Mouse (Mus musculus) megakaryocyte progenitor cell, adult 5-6 weeks (primary cell): ENCODE measurements around the gene Cdkn2d. TPM values are rescaled to one million over a fixed set of nuclear protein-coding genes. Genes with fewer than 3 reads are reported as not detected.

Experiments
- ATAC-seq: replicated peaks from 2 replicates; pipeline ENCODE4 v1.8.0; 2016; ENCODE audit warnings: mild to moderate bottlenecking, moderate TSS enrichment, inconsistent platforms; ENCODE audit not compliant: poor library complexity
- total RNA-seq, 2 experiments: library from RNA; stranded (forward) in 1 of 2; stranded (reverse) in 1 of 2; fragments of 157-497, 149-512 nt in 1 of 2; fragments of 200-1000 nt in 1 of 2; gene quantifications; 2 replicates each; pipeline versions ENCODE4 v1.2.3 to v1.2.4; 2015 to 2017

Cdkn2d gene
- total RNA-seq, 2 experiments from 2014 or later: 16.1 to 24.1 TPM

DNA sequence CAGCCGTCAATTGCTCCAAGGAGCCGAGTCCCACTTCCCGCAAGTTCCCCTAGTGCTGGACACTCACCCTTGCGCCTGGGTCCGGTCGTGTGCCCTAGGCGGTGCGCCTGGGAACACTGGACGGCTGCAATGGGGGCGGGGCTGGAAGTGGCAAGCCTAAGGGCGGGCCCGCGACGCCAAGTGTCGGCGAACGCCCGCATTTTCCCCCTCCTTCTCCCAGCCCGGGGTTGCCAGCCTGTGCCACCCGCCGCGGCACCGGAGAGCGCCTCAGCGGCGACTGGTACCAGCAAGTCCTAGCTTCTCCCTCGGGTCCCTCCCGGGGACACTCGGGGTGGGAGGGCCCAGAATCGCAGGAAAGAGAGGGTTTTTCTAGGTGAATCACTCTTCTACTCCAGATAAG lies 42.9 kb downstream of the Cdkn2d start, which contains the start of gene S1pr5:
Gene S1pr5, minus strand, starts transcription at position 118 of the 400 bp plus-strand sequence.
- ATAC-seq: peak; percentile 35; the same call in 1 of the 2 replicates

DNA sequence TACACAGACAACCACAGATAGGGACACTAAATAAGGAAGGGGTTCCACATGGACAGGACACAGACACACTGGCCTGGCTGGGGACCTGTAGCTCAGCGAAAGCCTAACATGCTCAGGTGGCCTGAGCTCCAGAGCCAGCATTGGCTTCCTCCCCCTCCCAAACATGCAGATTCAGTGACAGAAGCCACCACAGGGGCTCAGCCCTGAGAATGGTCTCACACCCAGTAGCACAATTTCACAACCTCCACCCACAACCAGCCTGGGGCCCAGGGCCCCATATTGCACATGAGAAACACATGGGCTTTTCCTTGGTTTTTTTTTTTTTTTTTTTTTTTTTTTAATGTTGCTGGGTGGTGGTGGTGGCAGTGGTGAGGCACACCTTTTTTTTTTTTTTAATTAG lies 44.9 kb downstream of the Cdkn2d start:
- ATAC-seq: peak; percentile 41

DNA sequence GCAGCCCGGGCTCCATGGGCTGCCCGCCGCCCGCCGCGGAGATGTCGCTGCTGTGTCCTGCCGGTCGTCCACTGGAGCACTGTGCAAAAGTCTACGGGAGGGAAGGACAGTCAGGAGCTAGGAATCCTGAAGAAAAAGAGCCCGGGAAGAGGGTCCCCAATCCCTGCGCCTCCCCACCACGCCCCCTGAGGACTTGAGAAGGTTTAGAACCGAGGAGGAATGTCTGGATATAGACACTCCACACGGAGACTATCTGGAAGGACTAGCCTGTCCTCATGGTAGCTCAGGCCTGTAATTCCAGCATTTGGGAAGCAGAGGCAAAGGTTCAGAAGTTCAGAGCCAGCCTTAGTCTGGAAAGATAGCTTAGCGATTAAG lies 46.1 kb downstream of the Cdkn2d start:
- ATAC-seq: no peak

DNA sequence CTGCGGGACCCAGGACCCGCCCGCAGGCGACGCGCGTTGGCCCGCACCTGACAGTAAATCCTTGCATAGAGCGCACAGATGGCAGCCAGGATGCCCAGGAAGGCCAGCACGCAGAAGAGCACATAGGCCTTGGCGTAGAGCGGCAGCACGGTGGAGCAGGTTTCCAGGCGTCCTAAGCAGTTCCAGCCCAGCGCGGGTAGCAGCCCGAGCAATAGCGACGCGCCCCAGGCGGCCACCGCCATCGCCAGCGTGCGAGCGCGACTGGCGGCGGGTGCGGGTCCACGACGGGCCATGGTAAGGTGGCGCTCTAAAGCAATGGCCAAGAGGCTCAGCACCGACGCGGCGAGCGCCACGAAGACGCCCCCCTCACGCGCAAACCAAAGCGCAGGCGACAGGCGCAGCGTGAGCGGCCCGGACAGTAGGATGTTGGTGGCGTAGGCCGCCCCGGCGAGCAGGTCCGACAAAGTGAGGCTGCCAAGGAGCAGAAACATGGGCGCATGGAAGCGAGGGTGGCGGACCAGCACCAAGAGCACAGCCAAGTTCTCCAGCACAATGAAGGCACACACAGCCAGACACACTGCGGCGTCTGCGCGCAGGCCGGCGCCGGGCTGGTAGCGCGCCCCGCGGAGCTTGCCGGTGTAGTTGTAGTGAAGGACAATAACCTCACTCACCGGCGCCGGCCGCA lies 46.6 kb downstream of the Cdkn2d start:
- 0 out of 2 replicates have a peak, but pooled peaks have one; percentile 9 for ATAC-seq

DNA sequence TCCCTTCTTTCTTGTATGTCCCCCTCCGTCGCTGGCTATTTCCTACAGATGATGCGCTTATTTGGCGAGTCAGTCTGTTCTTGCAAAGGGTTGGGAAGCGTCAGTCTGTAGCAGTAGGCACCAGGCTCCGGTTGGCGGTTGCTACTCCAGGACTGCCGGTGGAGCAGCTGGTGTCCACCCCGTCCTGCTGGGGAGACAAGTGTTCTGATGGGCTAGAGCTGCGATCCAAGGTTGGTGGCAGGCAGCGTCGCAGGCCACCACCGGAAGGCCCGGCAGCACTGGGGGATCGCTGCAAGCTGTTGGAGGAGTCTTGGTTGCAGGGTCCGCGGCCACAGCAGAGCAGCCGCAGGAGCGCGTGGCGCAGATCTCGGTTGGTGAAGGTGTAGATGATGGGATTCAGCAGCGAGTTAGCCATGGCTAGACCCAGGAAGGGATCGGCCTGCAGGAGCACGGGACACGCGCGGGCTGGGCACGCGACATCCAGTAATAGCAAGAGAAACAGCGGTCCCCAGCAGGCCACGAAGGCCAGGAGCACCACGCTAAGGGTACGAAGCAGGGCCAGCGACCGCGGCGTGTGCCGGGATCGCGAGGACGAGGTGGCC lies 47.3 kb downstream of the Cdkn2d start:
- no peak for ATAC-seq

DNA sequence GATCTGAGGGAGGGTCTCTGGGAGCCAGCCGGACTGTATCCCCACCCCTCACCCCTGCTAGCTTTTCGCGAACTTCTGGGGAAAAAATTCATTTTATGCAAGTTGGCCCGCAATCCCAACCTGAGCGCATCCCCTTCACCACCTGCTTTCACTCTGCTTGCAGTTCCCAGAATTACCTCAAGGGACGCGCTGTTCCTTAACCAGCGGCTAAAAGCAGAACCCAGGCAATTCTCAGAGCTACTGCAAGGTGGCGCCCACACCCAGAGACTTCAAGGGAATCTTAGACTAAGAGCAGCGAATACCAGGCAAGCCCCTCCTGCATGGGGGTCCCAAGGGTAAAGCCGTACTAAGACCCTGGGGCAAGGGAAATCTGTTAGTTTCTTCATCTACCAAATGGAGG lies 49.9 kb downstream of the Cdkn2d start:
- peak; percentile 70 for ATAC-seq

DNA sequence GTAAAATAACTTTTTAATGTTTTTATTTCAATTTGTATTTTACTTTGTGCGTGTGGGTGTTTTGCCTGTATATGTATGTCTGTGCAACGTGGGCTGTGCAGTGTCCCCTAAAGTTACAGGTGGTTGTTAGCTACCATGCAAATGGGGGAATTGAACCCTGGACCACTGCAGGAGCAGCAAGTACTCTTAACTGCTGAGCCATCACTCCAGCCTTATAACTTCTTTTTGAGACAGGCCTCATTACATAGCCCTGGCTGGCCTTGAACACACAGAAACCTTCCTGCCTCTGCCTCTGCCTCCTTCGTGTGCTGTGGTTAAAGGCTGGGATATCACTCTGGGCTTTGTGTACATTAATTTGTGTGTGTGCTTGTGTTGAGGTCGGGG lies 51.8 kb downstream of the Cdkn2d start:
- ATAC-seq: no peak

DNA sequence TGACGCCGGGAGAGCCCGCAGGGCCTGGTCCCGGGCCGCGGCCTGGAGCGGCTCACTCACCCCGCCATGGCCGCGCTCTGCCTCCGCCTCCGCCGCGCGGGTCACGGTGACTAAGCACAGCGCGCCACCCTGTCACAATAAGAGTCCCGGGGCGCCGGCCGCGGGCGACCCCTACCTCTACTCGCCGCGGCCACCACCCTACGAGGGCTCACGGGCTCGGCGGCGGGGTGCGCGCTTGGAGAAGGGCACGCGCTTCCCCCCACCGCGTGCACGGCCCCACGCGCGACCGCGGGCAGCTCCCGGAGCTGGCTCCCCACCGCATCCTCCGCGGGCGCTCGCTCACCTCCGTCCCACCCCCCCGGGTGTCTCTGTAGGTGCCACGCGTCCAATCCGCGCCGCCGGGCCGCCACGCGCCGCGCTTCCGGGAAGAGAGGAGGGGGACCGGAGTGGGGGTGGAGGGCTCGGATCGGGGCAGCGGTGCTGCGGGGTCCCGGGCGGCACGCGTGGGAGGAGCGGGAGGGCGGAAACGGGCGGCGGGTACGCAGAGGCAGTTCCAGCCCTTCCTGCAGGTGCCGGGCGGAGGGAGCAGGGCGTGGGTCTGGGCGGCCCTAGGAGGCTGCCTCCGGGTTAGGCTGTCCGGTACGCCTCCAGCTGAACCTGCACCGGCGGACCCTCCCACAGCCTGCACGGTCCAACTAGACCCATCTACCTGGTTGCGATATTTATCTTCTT lies 52.3 kb downstream of the Cdkn2d start, which contains the start of gene Keap1:
Gene Keap1, minus strand, starts transcription at position 629 of the 732 bp plus-strand sequence.
- peak; percentile 52 for ATAC-seq

Other genes starting within 250 kb of the Cdkn2d start
- gene Zglp1, start 224.3 kb downstream of the Cdkn2d start, total RNA-seq (2015): 1.6 TPM in 1 of 2 replicates, not detected in the other
- gene Zglp1, start 224.3 kb downstream of the Cdkn2d start, total RNA-seq (2017): 0.96 TPM in 1 of 2 replicates, not detected in the other
- 1.0 and 1.9 TPM in 2 replicates for gene Gm49373, start 218.3 kb downstream of the Cdkn2d start, total RNA-seq (2015)
- not detected in 2 replicates for gene Gm49373, start 218.3 kb downstream of the Cdkn2d start, total RNA-seq (2017)
- gene Fdx1l, start 217.8 kb downstream of the Cdkn2d start, total RNA-seq (2015): 20.5 and 25.2 TPM in 2 replicates
- gene Fdx1l, start 217.8 kb downstream of the Cdkn2d start, total RNA-seq (2017): 41.5 and 64.8 TPM in 2 replicates
- gene Gm38431, start 199.4 kb downstream of the Cdkn2d start, total RNA-seq (2015): 64.5 and 66.7 TPM in 2 replicates
- gene Gm38431, start 199.4 kb downstream of the Cdkn2d start, total RNA-seq (2017): 4.0 and 4.5 TPM in 2 replicates
- gene Raver1, start 199.4 kb downstream of the Cdkn2d start, total RNA-seq (2015): 48.4 and 60.3 TPM in 2 replicates
- 28.4 and 30.0 TPM in 2 replicates for gene Raver1, start 199.4 kb downstream of the Cdkn2d start, total RNA-seq (2017)
- gene Tyk2, start 160.2 kb downstream of the Cdkn2d start, total RNA-seq (2015): 12.0 and 12.5 TPM in 2 replicates
- gene Tyk2, start 160.2 kb downstream of the Cdkn2d start, total RNA-seq (2017): 16.7 and 17.9 TPM in 2 replicates
- gene Cdc37, start 141.4 kb downstream of the Cdkn2d start, total RNA-seq (2015): 69.7 and 72.1 TPM in 2 replicates
- gene Cdc37, start 141.4 kb downstream of the Cdkn2d start, total RNA-seq (2017): 283 and 351 TPM in 2 replicates
- 11.8 and 15.2 TPM in 2 replicates for gene Pde4a, start 125.7 kb downstream of the Cdkn2d start, total RNA-seq (2015)
- 4.0 and 5.0 TPM in 2 replicates for gene Pde4a, start 125.7 kb downstream of the Cdkn2d start, total RNA-seq (2017)
- 17.2 and 18.3 TPM in 2 replicates for gene Keap1, start 52.0 kb downstream of the Cdkn2d start, total RNA-seq (2015)
- 35.3 and 38.4 TPM in 2 replicates for gene Keap1, start 52.0 kb downstream of the Cdkn2d start, total RNA-seq (2017)
- gene S1pr5, start 43.0 kb downstream of the Cdkn2d start, total RNA-seq (2015): 0.10 TPM in 1 of 2 replicates, not detected in the other
- 0.29 TPM in 1 of 2 replicates, not detected in the other for gene S1pr5, start 43.0 kb downstream of the Cdkn2d start, total RNA-seq (2017)
- gene Atg4d, start 26.1 kb downstream of the Cdkn2d start, total RNA-seq (2015): 3.9 and 5.0 TPM in 2 replicates
- 6.1 and 7.0 TPM in 2 replicates for gene Atg4d, start 26.1 kb downstream of the Cdkn2d start, total RNA-seq (2017)
- 33.8 and 38.8 TPM in 2 replicates for gene Kri1, start 3.4 kb downstream of the Cdkn2d start, total RNA-seq (2015)
- gene Kri1, start 3.4 kb downstream of the Cdkn2d start, total RNA-seq (2017): 83.1 and 87.6 TPM in 2 replicates
- gene Ap1m2, start 20.9 kb upstream of the Cdkn2d start, total RNA-seq (2015): 0.32 and 0.57 TPM in 2 replicates
- 0.44 and 2.8 TPM in 2 replicates for gene Ap1m2, start 20.9 kb upstream of the Cdkn2d start, total RNA-seq (2017)
- 80.9 and 85.5 TPM in 2 replicates for gene Slc44a2, start 29.3 kb upstream of the Cdkn2d start, total RNA-seq (2015)
- 66.8 and 68.2 TPM in 2 replicates for gene Slc44a2, start 29.3 kb upstream of the Cdkn2d start, total RNA-seq (2017)
- gene Ilf3, start 76.5 kb upstream of the Cdkn2d start, total RNA-seq (2015): 55.7 and 56.9 TPM in 2 replicates
- 97.5 and 100 TPM in 2 replicates for gene Ilf3, start 76.5 kb upstream of the Cdkn2d start, total RNA-seq (2017)
- gene Qtrt1, start 120.4 kb upstream of the Cdkn2d start, total RNA-seq (2015): 34.0 and 37.9 TPM in 2 replicates
- 16.0 and 27.9 TPM in 2 replicates for gene Qtrt1, start 120.4 kb upstream of the Cdkn2d start, total RNA-seq (2017)
- gene Dnm2, start 133.5 kb upstream of the Cdkn2d start, total RNA-seq (2015): 63.4 and 64.5 TPM in 2 replicates
- 87.0 and 89.9 TPM in 2 replicates for gene Dnm2, start 133.5 kb upstream of the Cdkn2d start, total RNA-seq (2017)
- gene Tmed1, start 218.8 kb upstream of the Cdkn2d start, total RNA-seq (2015): 8.5 and 8.6 TPM in 2 replicates
- gene Tmed1, start 218.8 kb upstream of the Cdkn2d start, total RNA-seq (2017): 16.2 and 19.5 TPM in 2 replicates
- gene AB124611, start 234.8 kb upstream of the Cdkn2d start, total RNA-seq (2015): 17.9 and 28.6 TPM in 2 replicates
- 29.6 and 45.9 TPM in 2 replicates for gene AB124611, start 234.8 kb upstream of the Cdkn2d start, total RNA-seq (2017)